Mouse (Mus musculus): ENCODE results near the gene Hcn1. TPM values are rescaled to one million over a fixed set of nuclear protein-coding genes. Genes with fewer than 3 reads are reported as not detected.
A peak's percentile ranks its signal among the peaks of the same experiment; 100 is the strongest.

Hcn1 gene
- polyA plus RNA-seq (2016; fragmentation: Nextera tagmentation; extraction: Ambion mirVana) = 0.33 TPM in 2 replicates

GRCm38 (mm10) chr13:117602181-117602580, at the start of gene Hcn1:
Hcn1 (plus strand) TSS chr13:117602320.
- no peaks in the 10 kb centered on the region for H3K9me3 ChIP-seq
- H3K27me3 ChIP-seq (replicated peaks) = peaks cover 22% of the 10 kb centered on the region
- peak within 1 kb of the TSS; percentile 94 for H3K4me2 ChIP-seq (replicated peaks)
- H3K27ac ChIP-seq = no peak within 1 kb of the TSS
- peaks cover 12% of the 10 kb centered on the region for H3K4me1 ChIP-seq
- H3K4me3 ChIP-seq = peak within 1 kb of the TSS; percentile 64
- no peaks in the 10 kb centered on the region for H3K36me3 ChIP-seq
- ATAC-seq (ENCODE audit: low FRiP score, low read depth) = peak; percentile 97
- H3K9ac ChIP-seq = peak within 1 kb of the TSS; percentile 64
- WGBS = under 1% methylated on average over 38 of the region's 45 CpGs

- ATAC-seq (ENCODE audit: low FRiP score, low read depth) = no peak
- H3K9me3 ChIP-seq = no peaks in the 10 kb centered on the region
- no peaks in the 10 kb centered on the region for H3K27me3 ChIP-seq (replicated peaks)
- H3K36me3 ChIP-seq = no peaks in the 10 kb centered on the region
- H3K4me3 ChIP-seq = no peak overlapping the region
- H3K4me1 ChIP-seq = no peaks in the 10 kb centered on the region
- H3K27ac ChIP-seq = no peak overlapping the region
- no peak overlapping the region for H3K9ac ChIP-seq
- WGBS = 87% methylated on average over 8 of the region's 8 CpGs
- no peak overlapping the region for H3K4me2 ChIP-seq (replicated peaks)
Observed at GRCm38 (mm10) chr13:117567251-117567650, 34.9 kb upstream of the Hcn1 start.

- H3K27me3 ChIP-seq (replicated peaks) = no peaks in the 10 kb centered on the region
- H3K36me3 ChIP-seq = no peaks in the 10 kb centered on the region
- H3K4me1 ChIP-seq = no peaks in the 10 kb centered on the region
- H3K4me3 ChIP-seq = no peak overlapping the region
- H3K9ac ChIP-seq = no peak overlapping the region
- WGBS = 22% methylated on average over 3 of the region's 3 CpGs
- no peak overlapping the region for H3K4me2 ChIP-seq (replicated peaks)
- ATAC-seq (ENCODE audit: low FRiP score, low read depth) = no peak
- H3K9me3 ChIP-seq = no peaks in the 10 kb centered on the region
- no peak overlapping the region for H3K27ac ChIP-seq
Observed at GRCm38 (mm10) chr13:117571747-117572146, 30.4 kb upstream of the Hcn1 start.

- H3K9me3 ChIP-seq = no peaks in the 10 kb centered on the region
- no peaks in the 10 kb centered on the region for H3K27me3 ChIP-seq (replicated peaks)
- H3K9ac ChIP-seq = no peak overlapping the region
- H3K4me1 ChIP-seq = no peaks in the 10 kb centered on the region; the same call in 1 of the 2 replicates
- no peak overlapping the region for H3K4me3 ChIP-seq
- WGBS = 51% methylated on average over 10 of the region's 10 CpGs
- no peaks in the 10 kb centered on the region for H3K36me3 ChIP-seq
- H3K27ac ChIP-seq = no peak overlapping the region
- ATAC-seq (ENCODE audit: low FRiP score, low read depth) = 0 out of 2 replicates have a peak, but pooled peaks have one; percentile 48
- H3K4me2 ChIP-seq (replicated peaks) = no peak overlapping the region
Observed at GRCm38 (mm10) chr13:117594494-117595182, 7.5 kb upstream of the Hcn1 start.

GRCm38 (mm10) chr13:117595183-117595532, 7.0 kb upstream of the Hcn1 start:
- Histone ChIP-seq H3K36me3 (no peaks in the 10 kb centered on the region), H3K27me3 (replicated peaks) (no peaks in the 10 kb centered on the region), H3K27ac (no peak overlapping the region), H3K4me3 (no peak overlapping the region), H3K9me3 (no peaks in the 10 kb centered on the region), H3K4me2 (replicated peaks) (no peak overlapping the region), H3K4me1 (no peaks in the 10 kb centered on the region; the same call in 1 of the 2 replicates), H3K9ac (no peak overlapping the region)
- 17% methylated on average over 3 of the region's 3 CpGs for WGBS
- ATAC-seq (ENCODE audit: low FRiP score, low read depth) = 0 out of 2 replicates have a peak, but pooled peaks have one; percentile 54

- 63% methylated on average over 9 of the region's 9 CpGs for WGBS
- peaks cover 22% of the 10 kb centered on the region for H3K27me3 ChIP-seq (replicated peaks)
- H3K4me2 ChIP-seq (replicated peaks) = peak overlapping the region; percentile 94
- H3K27ac ChIP-seq = no peak overlapping the region
- no peak overlapping the region for H3K9ac ChIP-seq
- peaks cover 12% of the 10 kb centered on the region for H3K4me1 ChIP-seq
- H3K9me3 ChIP-seq = no peaks in the 10 kb centered on the region
- no peak for ATAC-seq (ENCODE audit: low FRiP score, low read depth)
- H3K36me3 ChIP-seq = no peaks in the 10 kb centered on the region
- H3K4me3 ChIP-seq = no peak overlapping the region
Observed at GRCm38 (mm10) chr13:117601331-117601965, 672 bp upstream of the Hcn1 start.

GRCm38 (mm10) chr13:117602617-117603358, 668 bp downstream of the Hcn1 start:
- H3K9me3 ChIP-seq = no peaks in the 10 kb centered on the region
- H3K36me3 ChIP-seq = no peaks in the 10 kb centered on the region
- WGBS = 1% methylated on average over 56 of the region's 62 CpGs
- peaks cover 12% of the 10 kb centered on the region for H3K4me1 ChIP-seq
- H3K4me3 ChIP-seq = peak overlapping the region; percentile 64
- ATAC-seq (ENCODE audit: low FRiP score, low read depth) = peak; percentile 79
- peak overlapping the region; percentile 94 for H3K4me2 ChIP-seq (replicated peaks)
- H3K9ac ChIP-seq = peak overlapping the region; percentile 64
- no peak overlapping the region for H3K27ac ChIP-seq
- peaks cover 22% of the 10 kb centered on the region for H3K27me3 ChIP-seq (replicated peaks)

GRCm38 (mm10) chr13:117603421-117603820, 1.3 kb downstream of the Hcn1 start:
- H3K4me1 ChIP-seq = peaks cover 12% of the 10 kb centered on the region
- H3K27ac ChIP-seq = no peak overlapping the region
- no peak for ATAC-seq (ENCODE audit: low FRiP score, low read depth)
- no peak overlapping the region for H3K9ac ChIP-seq
- no peaks in the 10 kb centered on the region for H3K9me3 ChIP-seq
- peak overlapping the region; percentile 94 for H3K4me2 ChIP-seq (replicated peaks)
- H3K4me3 ChIP-seq = peak overlapping the region; percentile 64
- WGBS = 12% methylated on average over 11 of the region's 11 CpGs
- peaks cover 22% of the 10 kb centered on the region for H3K27me3 ChIP-seq (replicated peaks)
- H3K36me3 ChIP-seq = no peaks in the 10 kb centered on the region

GRCm38 (mm10) chr13:117604073-117604472, 2.0 kb downstream of the Hcn1 start:
- H3K4me1 ChIP-seq = peaks cover 12% of the 10 kb centered on the region
- no peaks in the 10 kb centered on the region for H3K9me3 ChIP-seq
- H3K4me3 ChIP-seq = no peak overlapping the region
- 41% methylated on average over 7 of the region's 7 CpGs for WGBS
- no peak overlapping the region for H3K27ac ChIP-seq
- no peak overlapping the region for H3K9ac ChIP-seq
- no peak for ATAC-seq (ENCODE audit: low FRiP score, low read depth)
- no peaks in the 10 kb centered on the region for H3K36me3 ChIP-seq
- H3K4me2 ChIP-seq (replicated peaks) = peak overlapping the region; percentile 94
- peaks cover 22% of the 10 kb centered on the region for H3K27me3 ChIP-seq (replicated peaks)

- no peak overlapping the region for H3K4me2 ChIP-seq (replicated peaks)
Observed at GRCm38 (mm10) chr13:117604971-117605750, 3.0 kb downstream of the Hcn1 start.

GRCm38 (mm10) chr13:117611881-117612280, 9.8 kb downstream of the Hcn1 start:
- no peak for ATAC-seq (ENCODE audit: low FRiP score, low read depth)
- H3K27ac ChIP-seq = no peak overlapping the region
- WGBS = 93% methylated on average over 2 of the region's 2 CpGs
- no peaks in the 10 kb centered on the region for H3K4me1 ChIP-seq
- no peak overlapping the region for H3K9ac ChIP-seq
- H3K36me3 ChIP-seq = no peaks in the 10 kb centered on the region
- H3K27me3 ChIP-seq (replicated peaks) = no peaks in the 10 kb centered on the region
- H3K4me2 ChIP-seq (replicated peaks) = no peak overlapping the region
- no peaks in the 10 kb centered on the region for H3K9me3 ChIP-seq
- no peak overlapping the region for H3K4me3 ChIP-seq

More at GRCm38 (mm10) chr13:117604971-117605750, 3.0 kb downstream of the Hcn1 start:
- ATAC-seq (ENCODE audit: low FRiP score, low read depth) = no peak
- Histone ChIP-seq H3K27ac (no peak overlapping the region), H3K27me3 (replicated peaks) (peaks cover 22% of the 10 kb centered on the region), H3K36me3 (no peaks in the 10 kb centered on the region), H3K4me3 (no peak overlapping the region), H3K9me3 (no peaks in the 10 kb centered on the region), H3K9ac (no peak overlapping the region), H3K4me1 (peaks cover 12% of the 10 kb centered on the region)
- 91% methylated on average over 5 of the region's 5 CpGs for WGBS

All from neural tube, embryonic 12.5 days (tissue).